Mouse (Mus musculus): ENCODE measurements at regions not wholly inside any gene's neighbourhood (a gene's known extent, or its start where the extent isn't known, plus 50 kb on each side); places are given as distances from the start of the nearest gene placed in this dataset.
A peak's percentile ranks its signal among the peaks of the same experiment; 100 is the strongest.

DNA sequence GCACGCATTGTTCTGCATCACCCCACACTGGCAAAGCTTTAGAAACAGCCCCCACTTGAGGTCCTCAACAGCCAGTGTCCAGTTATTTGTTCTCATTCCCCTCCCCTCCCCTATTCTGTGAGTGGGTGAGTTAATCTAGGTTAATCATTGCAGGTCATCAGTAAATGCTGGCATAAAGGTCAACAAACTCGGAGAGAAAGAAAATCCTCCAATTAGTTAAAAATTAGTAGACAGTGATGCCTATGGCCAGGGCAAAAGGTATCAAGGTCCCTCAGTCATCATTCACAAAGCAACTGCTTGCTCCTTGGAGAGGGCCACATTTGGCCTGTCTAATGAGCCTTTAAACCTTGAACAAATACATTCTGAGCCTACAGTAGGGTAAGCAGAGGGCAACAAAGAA is 105.3 kb upstream of the Dynlrb2 start:
- Histone ChIP-seq H3K4me3 (no peak overlapping the region), H3K27ac (no peak overlapping the region)
- TF ChIP-seq CTCF (IDR thresholded peaks at IDR 0.05), result no peak
- no peak for DNase-seq
- intact Hi-C loops (cut with DNase I), result no loop called here

DNA sequence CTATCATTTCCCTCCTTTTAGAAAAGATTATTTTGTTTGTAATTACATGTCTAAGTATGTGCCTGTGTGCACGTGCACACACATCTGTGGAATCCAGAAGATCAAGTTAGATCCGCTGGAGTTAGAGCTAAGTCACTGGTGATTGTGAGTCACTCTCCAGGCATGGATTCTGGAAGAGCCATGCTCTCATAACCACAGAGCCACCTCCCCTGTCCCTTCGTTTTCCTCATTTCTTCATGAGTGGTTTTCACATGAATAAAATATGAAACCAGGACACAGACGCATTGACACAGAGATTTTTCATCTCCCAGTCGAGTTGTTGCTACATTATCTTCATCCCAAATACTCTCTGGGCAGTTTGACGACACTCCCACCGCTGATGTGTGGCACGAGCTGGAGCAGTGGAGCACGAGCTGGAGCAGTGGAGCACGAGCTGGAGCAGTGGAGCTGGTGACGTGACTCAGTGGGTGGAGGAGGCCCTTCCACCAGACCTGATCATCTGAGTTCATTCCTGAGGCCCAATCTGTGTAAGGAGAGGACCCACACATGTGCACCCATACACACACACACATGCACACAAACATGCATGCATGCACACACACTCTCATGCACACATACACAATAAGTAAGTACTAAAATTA is 106.1 kb upstream of the Dynlrb2 start:
- no peak for DNase-seq
- no peak overlapping the region for H3K4me3 ChIP-seq
- H3K27ac ChIP-seq, result no peak overlapping the region
- intact Hi-C loops (cut with DNase I), result no loop called here
- no peak for TF ChIP-seq CTCF (IDR thresholded peaks at IDR 0.05)

DNA sequence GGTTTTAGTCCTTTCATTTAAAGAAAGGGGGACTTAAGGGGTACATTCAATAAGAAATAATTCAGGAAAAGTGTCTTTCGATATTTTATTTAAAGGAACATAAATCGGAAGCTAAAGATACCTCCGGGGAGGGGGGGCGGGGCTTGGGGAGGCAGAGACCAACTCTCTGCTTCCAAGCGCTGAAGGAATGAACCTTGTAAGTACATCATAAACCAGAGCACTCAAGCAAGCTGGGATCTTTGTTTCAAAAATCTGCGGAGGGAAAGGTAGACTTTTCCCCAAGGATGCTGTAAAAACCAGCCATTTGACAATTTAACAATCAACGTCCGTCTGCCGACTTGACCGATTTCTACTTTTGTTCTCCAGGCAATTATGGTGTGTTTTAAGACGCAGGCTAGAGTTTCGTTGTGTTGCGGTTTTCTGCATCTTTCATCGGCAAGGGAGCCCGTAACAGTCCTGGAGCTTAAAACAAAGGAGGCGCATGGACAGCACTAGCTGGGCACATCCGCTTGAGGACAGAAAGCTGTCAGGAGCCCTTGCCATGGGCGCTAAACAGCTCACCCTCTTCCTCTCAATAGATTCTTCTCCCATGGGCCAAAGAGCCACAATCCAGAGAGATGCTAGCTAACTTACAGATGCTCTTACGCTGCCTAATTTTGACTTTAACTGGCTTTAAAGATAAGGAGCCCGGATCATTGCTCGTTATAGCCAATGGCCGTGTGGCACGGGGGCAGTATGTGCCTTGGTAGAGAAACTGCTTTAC is 119.4 kb upstream of the Dynlrb2 start:
- intact Hi-C loops (cut with DNase I), result no loop called here
- H3K27ac ChIP-seq, result no peak overlapping the region
- no peak for TF ChIP-seq CTCF (IDR thresholded peaks at IDR 0.05)
- peak overlapping the region; percentile 33 for H3K4me3 ChIP-seq
- no peak for DNase-seq

GRCm38 (mm10) chr8:116384418-116385089 is 120.2 kb upstream of the Dynlrb2 start:
- no peak for DNase-seq
- no peak for TF ChIP-seq CTCF (IDR thresholded peaks at IDR 0.05)
- Histone ChIP-seq H3K27ac (peak overlapping the region; percentile 72), H3K4me3 (0 out of 2 replicates have a peak overlapping the region, but pooled peaks have one; percentile 33)
- intact Hi-C loops (cut with DNase I), result no loop called here

- DNase-seq, result peak; percentile 65
- intact Hi-C loops (cut with DNase I), result no loop called here
- no peak for TF ChIP-seq CTCF (IDR thresholded peaks at IDR 0.05)
- peak overlapping the region; percentile 72 for H3K27ac ChIP-seq
- H3K4me3 ChIP-seq, result no peak overlapping the region
Measured at GRCm38 (mm10) chr8:116383495-116384417, 121.0 kb upstream of the Dynlrb2 start.

GRCm38 (mm10) chr8:116383036-116383435 is 121.7 kb upstream of the Dynlrb2 start:
- peak; percentile 75 for DNase-seq
- H3K4me3 ChIP-seq, result no peak overlapping the region
- peak overlapping the region; percentile 61 for H3K27ac ChIP-seq
- TF ChIP-seq CTCF (IDR thresholded peaks at IDR 0.05), result no peak
- intact Hi-C loops (cut with DNase I), result no loop called here

- intact Hi-C loops (cut with DNase I), result no loop called here
- Histone ChIP-seq H3K4me3 (no peak overlapping the region), H3K27ac (no peak overlapping the region)
- no peak for DNase-seq
- no peak for TF ChIP-seq CTCF (IDR thresholded peaks at IDR 0.05)
Measured at GRCm38 (mm10) chr8:116380601-116381000, 124.2 kb upstream of the Dynlrb2 start.

- DNase-seq, result no peak
- Histone ChIP-seq H3K4me3 (no peak overlapping the region), H3K27ac (no peak overlapping the region)
- intact Hi-C loops (cut with DNase I), result no loop called here
- TF ChIP-seq CTCF (IDR thresholded peaks at IDR 0.05), result no peak
Measured at GRCm38 (mm10) chr8:116379851-116380250, 124.9 kb upstream of the Dynlrb2 start.

- H3K4me3 ChIP-seq, result no peak overlapping the region
- no peak for DNase-seq
- no peak for TF ChIP-seq CTCF (IDR thresholded peaks at IDR 0.05)
- H3K27ac ChIP-seq, result no peak overlapping the region
- intact Hi-C loops (cut with DNase I), result no loop called here
Measured at GRCm38 (mm10) chr8:116375758-116376157, 129.0 kb upstream of the Dynlrb2 start.

- Histone ChIP-seq H3K4me3 (peak overlapping the region; percentile 37), H3K27ac (peak overlapping the region; percentile 43)
- peak; percentile 31 for DNase-seq
- TF ChIP-seq CTCF (IDR thresholded peaks at IDR 0.05), result peak; percentile 46
- intact Hi-C loops (cut with DNase I), result no loop called here
Measured at GRCm38 (mm10) chr8:116373063-116373462, 131.7 kb upstream of the Dynlrb2 start.

- intact Hi-C loops (cut with DNase I), result no loop called here
- Histone ChIP-seq H3K27ac (peak overlapping the region; percentile 43), H3K4me3 (peak overlapping the region; percentile 37)
- no peak for TF ChIP-seq CTCF (IDR thresholded peaks at IDR 0.05)
- peak; percentile 80 for DNase-seq
Measured at GRCm38 (mm10) chr8:116372574-116372973, 132.2 kb upstream of the Dynlrb2 start.

- H3K27ac ChIP-seq, result no peak overlapping the region
- no peak for TF ChIP-seq CTCF (IDR thresholded peaks at IDR 0.05)
- H3K4me3 ChIP-seq, result no peak overlapping the region
- DNase-seq, result no peak
- intact Hi-C loops (cut with DNase I), result no loop called here
Measured at GRCm38 (mm10) chr8:116372056-116372455, 132.7 kb upstream of the Dynlrb2 start.
